Mouse (Mus musculus) gastrocnemius, postnatal 10 days (tissue): ENCODE results near the gene Gatad2a. TPM values are rescaled to one million over a fixed set of nuclear protein-coding genes. Genes with fewer than 3 reads are reported as not detected.
A peak's percentile ranks its signal among the peaks of the same experiment; 100 is the strongest.
"Not testable (repeated sequence)": the region's sequence is repeated elsewhere in the genome, so short reads cannot be mapped to it uniquely, and the experiment has no call there.

ENCODE experiments used
- DNase-seq: peaks from one replicate; pipeline ENCODE4 v3.0.0; 2021; ENCODE audit warnings: mixed read lengths
- long read RNA-seq, 2 experiments: library from polyadenylated mRNA; stranded (forward); transcript quantifications; one replicate each; pipeline ENCODE4 v2.0.0; 2021
- total RNA-seq, 2 experiments: library from RNA; stranded (reverse); gene quantifications; 2 replicates each; pipeline ENCODE4 v1.2.3; 2021

Gene Gatad2a
- total RNA-seq, result 10 to 100 TPM; 40.4 to 46.5 TPM
- long read RNA-seq, experiment 1, transcript Gatad2a-202 (13 exons, 3,363 nt), result major isoform, 16 of 66 reads
- long read RNA-seq, experiment 1, transcript Gatad2a-206 (13 exons, 3,622 nt), result minor isoform, 5 of 66 reads
- long read RNA-seq, experiment 1, partial matches to known transcripts, result 6 of 66 reads
- long read RNA-seq, experiment 1, other reads (novel, unspliced or antisense), result 38 of 66 reads
- long read RNA-seq, experiment 2, transcript Gatad2a-202 (13 exons, 3,363 nt), result major isoform, 18 of 50 reads
- long read RNA-seq, experiment 2, partial matches to known transcripts, result 2 of 50 reads
- long read RNA-seq, experiment 2, other reads (novel, unspliced or antisense), result 25 of 50 reads

GRCm38 (mm10) chr8:69995776-69996588 is at the start of gene Gatad2a:
Gene Gatad2a (minus strand): TSS chr8:69996384.
- peak; percentile 98 for DNase-seq

DNA sequence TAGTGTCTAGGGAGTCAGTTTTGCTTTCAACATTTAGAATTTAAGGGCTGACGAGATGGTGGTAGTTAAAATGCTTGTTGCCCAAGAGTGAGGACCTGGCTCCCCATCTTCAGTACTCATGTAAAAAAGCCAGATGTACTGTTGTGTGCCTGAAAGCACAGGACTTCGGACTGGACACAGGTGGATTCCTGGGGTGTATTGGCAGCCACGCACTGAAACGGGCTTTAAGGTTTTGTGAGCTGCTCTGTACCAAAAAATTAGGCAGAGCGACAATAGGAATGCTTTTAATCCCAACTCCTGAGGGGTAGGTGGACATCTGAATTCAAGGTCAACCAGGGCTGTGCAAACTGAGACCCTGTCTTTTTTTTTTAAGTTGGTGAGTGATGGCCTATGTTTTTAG is 47.8 kb upstream of the Gatad2a start:
- DNase-seq, result no peak

- peak; percentile 97 for DNase-seq
Observed at GRCm38 (mm10) chr8:70042583-70043455, 46.6 kb upstream of the Gatad2a start, which contains the start of the genes Mau2 and Sugp1. Gene Mau2 (minus strand): TSS chr8:70042734. Gene Sugp1 (plus strand): TSS chr8:70042813.

DNA sequence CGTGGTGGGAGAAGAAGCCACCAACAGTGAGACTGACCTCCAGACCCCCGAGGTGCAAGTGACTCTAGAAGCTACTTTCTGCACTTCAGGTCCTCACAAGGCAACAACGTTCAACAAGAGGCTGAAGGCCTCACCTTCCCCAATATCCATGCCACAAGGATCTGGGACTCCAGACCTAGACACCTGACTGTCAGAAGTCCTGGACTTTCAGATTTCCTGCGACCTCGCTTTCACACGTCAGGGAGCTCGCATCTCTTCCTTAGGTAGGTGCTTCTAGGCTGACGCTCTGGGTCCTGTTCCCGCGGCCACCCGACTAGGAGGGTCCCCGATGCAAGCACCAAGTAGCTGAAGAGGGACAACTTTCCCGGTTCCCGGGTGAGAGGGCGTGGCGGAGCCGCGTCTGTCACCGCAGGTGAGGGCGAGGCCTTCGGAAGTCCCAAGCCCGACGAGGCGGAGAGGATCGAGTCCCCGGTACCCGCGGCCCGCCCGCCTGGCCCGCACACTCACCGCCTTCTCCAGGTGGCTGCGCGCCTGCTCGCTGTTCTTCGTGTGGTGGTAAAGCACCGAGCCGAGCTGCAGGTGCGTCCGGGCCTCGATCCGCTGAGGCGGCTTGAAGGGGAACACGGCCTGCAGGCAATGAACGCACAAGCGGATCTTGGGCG is 45.8 kb upstream of the Gatad2a start:
- no peak for DNase-seq

DNA sequence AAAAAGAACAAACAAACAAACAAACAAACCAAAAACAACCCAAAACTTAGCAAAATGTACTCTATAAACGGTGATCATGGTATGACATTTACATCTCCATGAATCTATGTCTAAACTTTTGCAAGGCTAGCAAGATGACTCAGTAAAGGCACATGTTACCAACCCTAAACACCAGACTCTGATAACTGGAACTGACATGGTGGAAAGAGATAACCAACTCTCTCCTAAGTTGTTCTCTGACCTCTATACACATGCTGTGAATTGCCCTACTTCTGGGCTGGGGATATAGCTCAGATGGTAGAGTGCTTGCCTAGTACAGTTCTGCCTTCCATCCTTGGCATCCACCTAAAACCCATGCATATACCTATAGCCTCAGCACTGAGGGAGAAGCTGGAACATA is 41.8 kb upstream of the Gatad2a start:
- no peak for DNase-seq

GRCm38 (mm10) chr8:70030255-70030654 is 34.1 kb upstream of the Gatad2a start:
- DNase-seq, result no peak

DNA sequence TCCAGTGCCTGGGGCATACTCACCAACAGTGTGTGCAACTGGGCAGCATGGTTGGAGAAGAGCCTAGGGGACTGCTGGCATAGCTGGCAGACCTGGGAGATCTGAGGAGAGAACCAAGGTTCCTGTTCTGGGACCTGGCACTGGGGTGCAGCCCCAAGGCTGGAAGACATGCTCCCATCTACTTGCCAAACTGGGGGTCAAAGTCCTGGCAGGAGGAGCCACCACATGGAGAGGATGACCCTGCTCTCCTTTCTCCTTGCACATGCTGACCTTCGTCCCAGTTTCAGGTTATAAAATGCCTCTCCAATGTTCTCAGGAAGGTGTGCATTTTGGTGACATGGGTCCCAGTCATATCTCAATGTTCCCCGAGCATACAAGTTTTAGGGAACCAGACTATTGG is 30.0 kb upstream of the Gatad2a start:
- no peak for DNase-seq

DNA sequence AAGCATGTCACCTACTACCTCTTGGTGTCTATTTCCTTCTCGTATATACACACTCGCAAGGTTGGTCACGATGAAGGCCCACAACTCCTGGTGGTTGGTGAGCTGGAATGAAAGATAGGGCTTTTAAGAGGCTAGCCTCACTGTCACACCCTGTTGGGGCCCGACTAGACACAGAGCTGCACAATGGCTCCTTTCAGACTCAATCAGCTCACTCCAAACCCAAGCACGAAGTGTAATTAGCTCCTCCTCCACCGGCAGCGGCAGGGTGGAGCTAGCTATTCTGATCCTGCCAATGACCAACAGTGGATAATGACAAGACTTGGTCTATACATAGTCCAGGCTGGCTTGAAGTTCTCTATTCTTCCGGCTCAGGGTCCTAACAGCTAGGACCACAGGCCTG is 27.4 kb upstream of the Gatad2a start:
- no peak for DNase-seq

DNA sequence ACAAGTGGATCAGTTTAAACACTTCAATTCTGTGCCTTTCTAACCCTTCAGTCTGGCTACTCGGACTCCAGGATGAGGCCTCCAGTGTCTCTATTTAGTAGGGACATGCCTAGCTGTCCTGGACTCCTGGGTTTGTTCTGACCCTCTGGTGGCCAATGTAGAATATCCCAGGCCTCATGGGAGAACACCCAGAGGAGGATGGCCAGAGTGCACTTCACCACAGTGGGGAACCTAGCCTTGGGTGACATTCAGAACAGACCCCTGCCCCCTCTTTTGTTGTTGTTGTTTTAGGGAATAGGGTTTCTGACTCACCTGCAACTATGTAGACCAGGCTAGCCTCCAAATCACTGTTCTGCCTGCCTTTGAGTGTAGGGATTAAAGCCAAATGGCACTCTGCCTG is 18.8 kb upstream of the Gatad2a start:
- DNase-seq, result no peak

- no peak for DNase-seq
Observed at GRCm38 (mm10) chr8:70012763-70013162, 16.6 kb upstream of the Gatad2a start.

GRCm38 (mm10) chr8:70012350-70012749 is 16.2 kb upstream of the Gatad2a start:
- DNase-seq, result no peak

- DNase-seq, result not testable (repeated sequence)
Observed at GRCm38 (mm10) chr8:70010796-70011195, 14.6 kb upstream of the Gatad2a start.

DNA sequence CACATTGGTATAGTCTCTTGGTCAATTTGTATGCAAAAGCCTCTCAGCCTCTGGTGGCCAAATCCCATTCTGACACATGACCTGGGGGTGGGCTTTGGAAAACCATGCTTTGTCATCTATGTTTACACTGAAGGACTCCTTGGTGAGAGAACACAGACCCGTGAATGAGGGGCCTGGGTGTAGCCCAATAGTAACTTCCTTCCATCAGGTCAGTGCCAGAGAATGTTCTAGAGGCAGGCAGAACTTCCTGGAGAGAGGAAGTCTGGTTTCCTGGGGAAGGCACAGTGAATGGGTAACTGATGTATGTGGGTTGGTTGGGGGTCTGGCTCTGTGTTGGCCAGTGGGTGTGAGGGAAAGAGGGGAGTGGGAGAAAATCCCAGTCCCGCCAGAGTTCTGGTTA is 9.0 kb upstream of the Gatad2a start:
- no peak for DNase-seq

- DNase-seq, result no peak
Observed at GRCm38 (mm10) chr8:70004345-70004744, 8.2 kb upstream of the Gatad2a start.

GRCm38 (mm10) chr8:70003204-70003657 is 7.0 kb upstream of the Gatad2a start:
- DNase-seq, result no peak

GRCm38 (mm10) chr8:70001892-70002191 is 5.7 kb upstream of the Gatad2a start:
- not testable (repeated sequence) for DNase-seq

DNA sequence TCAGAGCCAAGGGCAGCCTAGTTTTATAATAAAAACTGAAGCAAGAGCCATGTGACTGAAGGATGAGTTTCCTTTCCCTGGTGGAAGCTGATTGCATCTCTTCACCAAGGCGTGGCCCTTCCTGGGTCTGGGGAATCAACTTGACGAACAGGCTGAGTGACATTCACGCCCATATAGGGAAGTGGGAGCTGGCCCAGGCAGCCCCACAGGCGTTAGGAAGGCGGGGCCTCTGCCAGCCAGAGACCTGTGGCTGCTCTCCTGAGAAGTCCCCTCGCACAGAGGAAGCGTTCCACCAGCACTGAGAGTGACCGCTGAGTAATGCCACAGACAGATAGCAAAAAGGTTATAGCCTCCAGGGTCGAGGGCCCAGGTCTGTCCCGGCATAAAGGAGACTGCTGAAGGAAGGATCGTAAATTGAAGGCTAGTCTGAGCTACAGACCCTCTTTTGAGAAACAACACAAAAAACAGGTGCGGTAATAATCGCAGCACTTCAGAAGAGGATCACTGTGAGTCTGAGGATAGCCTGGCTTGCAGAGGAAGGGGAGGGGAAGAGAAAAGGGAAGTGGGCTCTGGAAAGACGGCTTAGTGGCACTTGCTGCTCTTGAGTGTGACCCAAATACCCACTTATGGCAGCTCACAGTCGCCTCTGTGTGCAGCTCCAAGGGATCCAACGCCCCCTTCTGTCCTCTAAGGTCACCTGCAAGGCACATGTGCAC is 5.2 kb upstream of the Gatad2a start:
- DNase-seq, result peak; percentile 32

DNA sequence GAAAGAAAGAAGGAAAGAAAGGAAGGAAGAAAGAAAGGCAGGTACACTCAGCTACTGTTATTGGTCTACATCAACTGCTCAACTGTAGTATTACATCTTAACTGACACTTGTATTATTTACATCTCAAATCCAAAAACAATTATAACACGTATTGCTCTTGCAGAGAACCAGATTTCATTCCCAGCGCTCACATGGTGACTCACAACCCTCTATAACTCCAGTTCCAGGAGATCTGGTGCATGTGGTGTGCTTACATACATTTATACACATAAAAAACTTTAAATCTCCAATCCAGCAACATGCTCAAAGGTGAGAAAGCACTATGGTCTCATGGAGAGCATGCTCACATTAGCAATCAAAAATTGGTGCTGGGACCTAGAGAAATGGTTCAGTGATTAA is 4.0 kb upstream of the Gatad2a start:
- no peak for DNase-seq

GRCm38 (mm10) chr8:69999236-69999635 is 3.1 kb upstream of the Gatad2a start:
- no peak for DNase-seq

DNA sequence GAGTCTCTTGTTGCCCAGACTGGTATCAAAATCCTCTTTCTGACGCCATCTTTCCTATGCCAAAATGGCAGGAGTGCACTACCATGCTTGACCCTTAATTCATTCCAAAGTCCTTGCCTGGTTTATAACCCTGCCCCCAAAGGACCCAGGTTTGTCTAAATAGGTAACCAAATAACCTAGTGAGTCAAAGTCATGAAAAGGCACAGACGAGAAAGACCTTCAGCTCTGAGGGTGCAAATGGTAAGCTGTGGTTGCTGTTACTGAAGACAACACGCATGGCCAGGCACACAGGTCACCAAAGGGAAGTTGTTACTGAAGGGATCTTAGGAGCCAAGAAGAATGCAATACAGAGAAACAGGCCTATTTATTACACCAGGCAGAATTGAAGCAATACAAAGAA is 2.5 kb upstream of the Gatad2a start:
- no peak for DNase-seq

DNA sequence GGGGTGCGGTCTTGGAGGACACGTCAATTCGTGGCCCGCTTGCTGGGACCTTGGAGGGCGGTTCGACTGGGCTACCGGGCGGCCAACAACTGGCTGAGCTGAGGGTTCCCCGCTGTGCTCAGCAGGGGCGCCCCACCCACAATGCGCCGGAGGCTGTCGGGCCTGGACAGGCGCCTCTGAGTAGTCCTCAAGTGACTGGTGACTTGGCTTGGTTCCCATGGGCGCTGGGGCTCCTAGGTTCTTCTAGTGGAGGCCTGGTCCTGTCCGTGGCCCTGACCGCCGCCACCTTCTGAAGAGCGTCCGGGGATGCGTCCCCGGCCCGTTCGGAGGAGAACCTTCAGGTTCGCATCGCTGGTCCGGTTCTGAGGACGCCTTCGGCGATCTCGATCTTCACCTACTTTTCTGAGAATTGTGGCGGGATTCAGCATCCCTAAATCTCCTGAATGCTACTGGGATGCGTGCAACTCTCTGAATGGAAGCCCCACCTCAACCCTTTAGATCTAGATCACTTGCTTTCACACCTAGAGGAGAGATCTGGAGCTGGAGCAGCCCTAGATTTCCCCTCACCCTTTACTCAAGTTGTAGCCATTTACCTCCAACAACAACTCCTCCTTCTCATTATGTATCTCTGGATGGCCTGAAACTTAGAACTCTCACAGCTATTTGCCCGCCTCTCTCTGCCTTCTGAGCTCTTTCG is 553 bp upstream of the Gatad2a start:
- DNase-seq, result no peak
